Mouse (Mus musculus): ENCODE measurements around the gene Tpgs1.

Gene Tpgs1

GRCm38 (mm10) chr10:79668771-79669575 lies at the start of gene Tpgs1:
Gene Tpgs1 (plus strand): TSS chr10:79669369.
- DNase-seq (ENCODE audit: low spot score) = peak; percentile 82

GRCm38 (mm10) chr10:79623950-79624349 lies 45.2 kb upstream of the Tpgs1 start:
- DNase-seq (ENCODE audit: low spot score) = no peak

- no peak for DNase-seq (ENCODE audit: low spot score)
These were observed 43.8 kb upstream of the Tpgs1 start for GRCm38 (mm10) chr10:79625398-79625797.

- no peak for DNase-seq (ENCODE audit: low spot score)
These were observed 43.0 kb upstream of the Tpgs1 start for GRCm38 (mm10) chr10:79626156-79626555.

DNA sequence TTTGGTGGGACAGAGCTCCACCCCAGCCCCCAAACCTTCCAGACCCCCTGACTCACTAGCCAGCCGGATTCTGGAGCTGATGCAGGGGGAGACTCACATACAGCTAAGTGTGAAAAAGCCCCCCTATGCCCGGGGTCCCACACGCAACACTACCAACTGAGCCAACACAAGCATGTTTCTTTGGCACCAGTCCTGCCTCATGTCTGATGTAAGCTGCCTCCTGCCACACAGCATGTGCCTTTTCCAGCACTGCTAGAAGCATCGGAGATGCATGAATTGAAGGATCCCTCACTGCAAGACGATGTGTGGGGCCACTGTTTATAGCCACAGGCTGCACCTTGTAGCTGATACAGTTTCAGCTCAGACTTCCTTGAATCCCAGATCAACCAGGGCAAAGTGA lies 40.8 kb upstream of the Tpgs1 start:
- DNase-seq (ENCODE audit: low spot score) = no peak

- no peak for DNase-seq (ENCODE audit: low spot score)
These were observed 37.7 kb upstream of the Tpgs1 start for GRCm38 (mm10) chr10:79631432-79631831.

GRCm38 (mm10) chr10:79633006-79633777 lies 36.0 kb upstream of the Tpgs1 start:
- no peak for DNase-seq (ENCODE audit: low spot score)

GRCm38 (mm10) chr10:79636287-79636686 lies 32.9 kb upstream of the Tpgs1 start:
- no peak for DNase-seq (ENCODE audit: low spot score)

DNA sequence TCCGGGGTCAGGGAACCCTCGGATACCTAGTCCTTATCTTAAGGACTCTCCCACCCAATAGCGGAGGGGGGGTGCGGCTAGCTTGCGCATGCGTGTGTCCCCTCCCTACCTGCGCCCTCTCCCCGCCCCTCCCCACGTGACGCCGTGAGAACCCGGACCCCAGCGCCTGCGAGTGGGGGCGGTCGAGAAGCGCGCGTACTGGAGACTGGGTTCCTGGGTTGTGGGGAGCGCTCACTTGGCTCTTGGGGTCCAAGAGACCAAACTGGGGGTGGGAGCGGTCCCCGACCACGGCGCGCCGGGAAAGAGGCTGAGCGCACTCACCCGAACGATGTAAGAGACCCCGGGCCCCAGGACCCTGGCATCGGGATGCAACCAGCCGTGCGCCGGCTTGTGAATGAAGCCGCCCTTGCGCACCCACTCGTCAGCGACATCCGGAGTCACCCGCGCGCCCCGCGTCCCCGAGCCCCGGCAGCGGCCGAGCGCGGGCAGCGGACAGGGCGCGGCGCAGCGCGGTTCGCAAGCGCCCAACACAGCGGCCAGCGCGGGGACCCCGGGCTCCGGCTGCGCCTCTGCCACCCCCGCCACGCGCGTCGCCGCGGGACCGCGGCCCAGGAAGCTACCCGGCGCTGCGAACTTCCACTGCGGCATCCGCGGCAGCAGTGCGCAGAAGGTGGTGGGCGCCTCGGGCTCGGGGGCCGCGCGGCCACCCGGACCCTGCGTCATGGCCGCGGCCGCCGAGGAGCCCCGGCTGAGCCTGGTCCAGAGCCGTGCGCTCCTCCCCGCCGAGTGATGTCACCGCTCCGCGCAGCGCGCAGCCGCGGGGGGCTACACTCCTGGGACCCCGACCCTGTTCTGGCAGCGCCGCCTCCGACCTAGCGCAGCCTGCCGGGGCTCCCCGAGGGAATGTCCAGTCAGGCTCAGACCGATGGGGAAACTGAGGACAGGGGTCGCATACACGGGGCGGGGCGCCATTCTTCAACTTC lies 31.8 kb upstream of the Tpgs1 start, which contains the start of gene Shc2:
Shc2 (minus strand) TSS at position 791 of the 983 bp plus-strand sequence.
- DNase-seq (ENCODE audit: low spot score) = no peak

DNA sequence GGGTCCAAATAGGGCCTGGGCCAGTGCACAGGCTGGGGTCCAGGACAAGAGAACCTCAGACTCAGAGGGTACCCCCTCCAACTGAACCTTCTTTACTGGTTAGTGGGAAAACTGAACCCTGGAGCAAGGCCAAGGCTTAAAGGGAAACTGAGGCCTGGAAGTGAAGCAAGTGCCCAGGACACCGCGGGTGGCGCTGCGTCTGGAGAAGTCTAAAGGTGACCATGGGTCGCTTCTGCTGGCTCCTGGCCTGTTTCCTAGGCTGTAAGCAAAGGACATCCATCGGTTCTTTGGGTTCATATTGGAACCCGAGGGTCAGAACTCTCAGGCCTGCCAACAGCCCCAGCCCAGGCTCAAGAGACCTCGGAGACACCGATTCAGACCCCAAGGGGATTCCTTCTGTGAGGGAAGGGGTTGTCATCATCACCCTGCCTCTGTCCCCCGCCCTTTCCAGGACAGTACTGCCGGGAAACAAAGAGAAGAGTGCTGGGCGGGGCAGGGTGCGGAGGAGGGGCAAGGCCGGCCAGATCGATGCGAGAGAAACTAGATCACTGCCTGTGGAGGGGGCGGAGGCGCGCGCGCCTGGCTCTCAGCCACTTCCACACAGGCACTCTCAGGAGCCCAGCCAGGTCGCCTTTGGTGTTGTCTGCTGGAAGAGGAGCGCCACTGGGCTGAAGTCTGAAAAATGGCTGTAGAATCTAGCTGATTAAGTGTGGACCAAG lies 30.5 kb upstream of the Tpgs1 start:
- no peak for DNase-seq (ENCODE audit: low spot score)

DNA sequence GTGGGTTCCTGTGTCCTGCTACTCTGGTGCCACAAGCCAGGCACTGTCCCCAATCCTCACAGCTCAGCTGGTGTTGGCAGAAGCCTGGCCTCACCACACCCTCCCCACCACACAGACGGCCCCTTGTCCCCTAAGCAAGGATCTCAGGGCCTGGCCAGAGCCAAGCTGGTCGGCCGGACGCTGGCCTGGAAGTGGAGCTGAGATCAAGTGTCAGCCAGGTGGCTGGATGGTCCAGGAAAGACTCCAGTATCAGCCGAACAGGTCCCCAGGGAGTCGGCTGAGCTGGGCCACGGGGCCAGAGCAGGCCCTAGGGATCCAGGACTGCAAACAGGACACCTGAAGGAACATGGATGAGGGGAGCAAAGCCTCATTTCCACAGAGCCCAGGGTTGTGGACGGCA lies 23.5 kb upstream of the Tpgs1 start, which contains the start of gene Odf3l2:
Odf3l2 (minus strand) TSS at position 28 of the 400 bp plus-strand sequence.
- no peak for DNase-seq (ENCODE audit: low spot score)

- DNase-seq (ENCODE audit: low spot score) = no peak
These were observed 20.0 kb upstream of the Tpgs1 start for GRCm38 (mm10) chr10:79649070-79649751.

DNA sequence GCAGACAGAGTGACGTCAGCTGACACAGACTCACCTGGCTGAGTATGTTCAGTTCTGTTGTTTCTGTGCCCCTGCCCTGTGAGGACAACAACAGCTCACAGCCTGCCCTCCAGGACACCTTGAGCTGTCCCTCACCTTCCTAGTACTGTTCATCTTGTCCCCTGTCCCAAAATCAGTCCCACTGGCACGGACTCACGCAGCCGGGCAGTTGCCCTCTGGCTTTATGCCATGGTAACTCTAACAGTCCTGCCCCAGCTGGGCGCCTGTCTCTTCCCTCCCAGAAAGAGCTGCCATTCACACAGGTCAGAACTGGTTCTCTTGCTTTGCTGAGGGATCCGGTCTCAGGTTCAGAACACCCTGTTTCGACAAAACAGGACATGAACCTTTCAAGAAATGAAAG lies 16.4 kb upstream of the Tpgs1 start:
- no peak for DNase-seq (ENCODE audit: low spot score)

DNA sequence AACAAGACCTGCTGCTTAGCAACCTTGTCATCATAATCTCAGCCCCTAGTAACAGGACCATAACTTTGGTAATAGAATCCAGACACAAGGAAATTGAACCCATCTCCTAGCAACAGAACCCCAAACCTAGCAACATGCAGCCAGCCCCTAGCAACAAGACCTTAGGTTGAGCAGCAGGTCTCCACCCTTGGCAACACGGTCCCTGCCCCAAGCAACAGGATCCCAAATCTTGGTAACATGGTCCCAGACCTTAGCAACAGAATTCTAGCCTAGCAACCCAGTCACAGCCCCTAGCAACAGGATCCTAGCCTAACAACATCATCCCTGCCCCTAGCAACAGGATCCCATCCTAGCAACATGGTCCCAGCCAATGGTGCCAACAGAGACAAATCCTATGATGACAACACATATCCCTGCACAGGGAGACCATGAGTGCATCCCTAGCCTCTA lies 14.2 kb upstream of the Tpgs1 start:
- DNase-seq (ENCODE audit: low spot score) = no peak

GRCm38 (mm10) chr10:79658829-79659228 lies 10.3 kb upstream of the Tpgs1 start:
- no peak for DNase-seq (ENCODE audit: low spot score)

- DNase-seq (ENCODE audit: low spot score) = no peak
These were observed 8.9 kb upstream of the Tpgs1 start for GRCm38 (mm10) chr10:79660298-79660697.

- DNase-seq (ENCODE audit: low spot score) = no peak
These were observed 7.3 kb upstream of the Tpgs1 start for GRCm38 (mm10) chr10:79661861-79662260.

GRCm38 (mm10) chr10:79664131-79664665 lies 5.0 kb upstream of the Tpgs1 start, which contains the start of gene Madcam1:
Gene Madcam1 (plus strand): TSS chr10:79664559.
- DNase-seq (ENCODE audit: low spot score) = no peak

DNA sequence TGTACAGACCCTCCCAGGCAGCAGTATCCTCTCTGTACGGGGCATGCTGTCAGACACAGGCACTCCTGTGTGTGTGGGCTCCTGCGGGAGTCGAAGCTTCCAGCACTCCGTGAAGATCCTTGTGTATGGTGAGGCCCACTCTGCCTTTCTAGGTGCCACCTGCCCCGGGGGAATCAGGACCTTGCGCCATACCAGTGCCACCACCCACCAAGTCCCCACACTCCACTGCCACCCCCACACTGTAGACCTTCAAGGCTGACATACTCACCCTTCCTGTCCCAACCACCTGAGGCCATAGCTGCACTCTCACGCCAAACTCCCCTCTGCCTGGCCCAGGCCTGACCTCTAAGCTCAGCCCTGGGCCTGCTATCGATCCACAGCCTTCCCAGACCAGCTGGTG lies 4.1 kb upstream of the Tpgs1 start:
- no peak for DNase-seq (ENCODE audit: low spot score)

GRCm38 (mm10) chr10:79666493-79666892 lies 2.7 kb upstream of the Tpgs1 start:
- DNase-seq (ENCODE audit: low spot score) = no peak

Measured in ovary, adult 18-20 months (tissue).